Mouse (Mus musculus): Measurements from ENCODE around the gene Rtn4rl2. TPM values are rescaled to one million over a fixed set of nuclear protein-coding genes. Genes with fewer than 3 reads are reported as not detected.

The Rtn4rl2 gene
- polyA plus RNA-seq, 1 experiment: 1.7 TPM

DNA sequence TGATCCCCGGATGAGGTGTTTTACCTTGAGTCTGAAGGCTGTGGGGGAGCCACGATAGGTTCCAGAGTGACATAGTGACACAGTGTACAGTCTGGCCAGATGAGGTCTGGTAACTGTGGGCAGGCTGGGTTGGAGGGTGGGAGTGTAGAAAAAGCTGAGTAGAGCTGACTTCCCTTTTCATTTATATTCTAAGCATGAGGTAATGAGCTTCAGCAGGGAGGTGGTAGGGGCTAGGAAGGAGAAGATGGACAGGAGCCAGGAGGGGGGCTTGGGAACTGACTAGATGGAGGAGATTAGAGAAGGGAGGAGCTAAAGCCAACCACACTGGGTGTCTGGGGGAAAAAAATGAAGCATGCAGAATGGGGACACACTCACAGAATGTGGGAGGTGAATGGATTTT is 17.5 kb downstream of the Rtn4rl2 start:
- TF ChIP-seq POLR2A (IDR thresholded peaks at IDR 0.05; ENCODE audit: borderline replicate concordance, insufficient read depth, low read length): no peak
- no peak for TF ChIP-seq CTCF (IDR thresholded peaks at IDR 0.05; ENCODE audit: borderline replicate concordance, insufficient read depth, low read depth, low read length)
- H3K4me1 ChIP-seq (ENCODE audit: control insufficient read depth, insufficient read depth, low read length): no peaks in the 10 kb centered on the region
- H3K27me3 ChIP-seq (ENCODE audit: control insufficient read depth, insufficient read depth, low read length): peaks cover 1% of the 10 kb centered on the region; the same call in 1 of the 2 replicates
- no peak overlapping the region for H3K27ac ChIP-seq (ENCODE audit: insufficient read depth, low read length)
- WGBS: 69% methylated on average over 2 of the region's 2 CpGs
- DNase-seq: no peak
- H3K4me3 ChIP-seq (replicated peaks; ENCODE audit: insufficient read depth, low read depth, low read length): no peak overlapping the region

DNA sequence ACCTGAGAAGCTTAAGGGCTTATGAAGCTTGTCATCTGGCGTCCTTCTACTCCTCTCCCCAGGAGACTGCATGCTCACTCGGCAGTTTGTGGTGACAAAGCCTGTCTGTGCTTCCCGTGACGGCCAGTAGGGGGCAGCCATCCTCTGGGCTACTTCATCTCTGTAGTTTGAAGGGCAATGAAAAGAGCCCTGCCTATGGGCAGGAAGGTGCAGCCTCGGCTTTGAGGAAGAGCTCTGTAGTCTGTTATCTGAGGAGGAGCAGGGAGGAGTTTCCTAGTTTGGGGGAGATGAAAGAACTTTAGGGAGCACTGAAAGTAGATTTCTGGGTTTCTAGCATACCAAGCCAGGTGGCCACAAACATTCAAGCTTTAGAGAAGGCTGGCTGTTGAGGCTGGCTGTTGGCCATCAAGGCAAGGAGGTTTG is 18.0 kb downstream of the Rtn4rl2 start:
- DNase-seq: no peak
- TF ChIP-seq CTCF (IDR thresholded peaks at IDR 0.05; ENCODE audit: borderline replicate concordance, insufficient read depth, low read depth, low read length) (peak; percentile 38; the same call in 1 of the 2 replicates), POLR2A (IDR thresholded peaks at IDR 0.05; ENCODE audit: borderline replicate concordance, insufficient read depth, low read length) (no peak)
- Histone ChIP-seq H3K27ac (ENCODE audit: insufficient read depth, low read length) (no peak overlapping the region), H3K4me3 (replicated peaks; ENCODE audit: insufficient read depth, low read depth, low read length) (no peak overlapping the region), H3K4me1 (ENCODE audit: control insufficient read depth, insufficient read depth, low read length) (no peaks in the 10 kb centered on the region), H3K27me3 (ENCODE audit: control insufficient read depth, insufficient read depth, low read length) (peaks cover 1% of the 10 kb centered on the region; the same call in 1 of the 2 replicates)
- 6% methylated on average over 5 of the region's 5 CpGs for WGBS

DNA sequence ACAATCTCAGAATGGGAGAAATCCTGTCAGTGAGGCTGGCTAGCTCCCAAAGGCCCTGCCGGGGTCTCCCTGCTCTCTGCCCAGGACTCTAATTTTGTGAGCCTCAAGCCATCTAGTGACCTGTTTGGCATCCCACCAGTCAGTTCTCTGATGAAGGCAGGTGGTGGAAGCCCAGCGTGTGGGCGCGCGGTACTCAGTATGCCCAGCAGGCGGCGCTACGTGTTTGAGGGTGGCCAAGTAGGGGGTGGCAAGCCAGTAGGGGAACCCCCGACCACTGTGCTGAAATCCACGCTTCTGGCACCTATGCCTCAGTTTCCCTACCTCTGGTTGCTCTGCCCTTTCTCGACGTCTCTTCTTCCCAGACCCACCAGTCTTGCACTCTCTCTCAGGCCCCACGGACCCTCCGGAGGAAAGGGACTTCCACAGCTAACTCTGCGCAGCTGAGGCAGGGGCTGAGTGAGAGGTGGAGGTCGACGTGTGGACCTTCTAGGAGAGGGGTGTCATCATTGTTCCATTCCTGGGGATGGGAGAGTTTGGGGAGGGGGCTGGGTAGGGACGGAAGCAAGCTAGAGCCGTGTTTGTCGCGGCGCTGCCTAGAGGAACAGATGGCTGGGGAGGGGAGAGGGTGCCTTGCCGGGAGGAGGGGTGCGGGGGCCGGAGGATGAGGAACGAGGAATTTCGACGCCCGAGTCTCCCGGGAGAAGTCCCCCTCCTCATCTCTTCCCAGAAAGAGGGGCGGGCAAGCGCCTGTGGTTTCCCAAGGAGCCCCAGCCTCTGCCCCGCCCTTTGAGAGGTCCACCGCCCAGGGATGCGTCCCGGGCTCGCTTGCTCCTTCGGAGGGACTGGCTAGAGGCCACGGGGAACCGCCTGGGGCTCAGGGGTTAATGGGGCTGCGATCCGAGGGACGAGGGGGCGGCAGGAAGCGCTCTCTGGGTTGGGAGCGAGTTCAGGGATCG is 20.6 kb downstream of the Rtn4rl2 start:
- peak in 1 of 2 experiments; percentile 32 for DNase-seq

DNA sequence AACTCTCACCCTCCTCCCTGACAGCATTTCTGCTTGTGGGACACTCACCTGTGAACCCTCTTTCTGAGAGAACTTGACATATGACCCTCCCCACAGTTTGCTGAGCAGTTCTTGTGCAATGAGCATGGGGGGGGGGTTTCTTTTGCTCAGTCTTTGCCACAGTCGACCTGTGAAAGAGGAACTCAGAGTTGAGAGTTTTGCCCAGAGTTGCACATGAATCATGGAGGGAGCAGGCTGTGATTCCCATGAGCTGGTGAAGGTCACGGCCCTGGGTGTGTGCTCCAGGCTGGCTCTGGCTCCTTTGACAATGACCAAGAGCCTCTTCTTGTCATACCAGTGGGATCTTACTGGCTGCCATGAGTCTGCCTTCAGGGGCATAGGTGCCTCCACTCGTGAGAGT is 24.3 kb downstream of the Rtn4rl2 start:
- Histone ChIP-seq H3K4me3 (replicated peaks; ENCODE audit: insufficient read depth, low read depth, low read length) (no peak overlapping the region), H3K4me1 (ENCODE audit: control insufficient read depth, insufficient read depth, low read length) (no peaks in the 10 kb centered on the region), H3K27me3 (ENCODE audit: control insufficient read depth, insufficient read depth, low read length) (peaks cover 1% of the 10 kb centered on the region; the same call in 1 of the 2 replicates), H3K27ac (ENCODE audit: insufficient read depth, low read length) (no peak overlapping the region)
- WGBS: 83% methylated on average over 3 of the region's 3 CpGs
- no peak for TF ChIP-seq CTCF (IDR thresholded peaks at IDR 0.05; ENCODE audit: borderline replicate concordance, insufficient read depth, low read depth, low read length)
- no peak for TF ChIP-seq POLR2A (IDR thresholded peaks at IDR 0.05; ENCODE audit: borderline replicate concordance, insufficient read depth, low read length)
- no peak for DNase-seq

More for the DNA sequence above, 20.6 kb downstream of the Rtn4rl2 start:
- Histone ChIP-seq H3K27me3 (ENCODE audit: control insufficient read depth, insufficient read depth, low read length) (peaks cover 1% of the 10 kb centered on the region; the same call in 1 of the 2 replicates), H3K4me3 (replicated peaks; ENCODE audit: insufficient read depth, low read depth, low read length) (no peak overlapping the region), H3K27ac (ENCODE audit: insufficient read depth, low read length) (no peak overlapping the region), H3K4me1 (ENCODE audit: control insufficient read depth, insufficient read depth, low read length) (no peaks in the 10 kb centered on the region)
- no peak for TF ChIP-seq POLR2A (IDR thresholded peaks at IDR 0.05; ENCODE audit: borderline replicate concordance, insufficient read depth, low read length)
- TF ChIP-seq CTCF (IDR thresholded peaks at IDR 0.05; ENCODE audit: borderline replicate concordance, insufficient read depth, low read depth, low read length): peak; percentile 33; the same call in 1 of the 2 replicates
- under 1% methylated on average over 45 of the region's 47 CpGs for WGBS

DNA sequence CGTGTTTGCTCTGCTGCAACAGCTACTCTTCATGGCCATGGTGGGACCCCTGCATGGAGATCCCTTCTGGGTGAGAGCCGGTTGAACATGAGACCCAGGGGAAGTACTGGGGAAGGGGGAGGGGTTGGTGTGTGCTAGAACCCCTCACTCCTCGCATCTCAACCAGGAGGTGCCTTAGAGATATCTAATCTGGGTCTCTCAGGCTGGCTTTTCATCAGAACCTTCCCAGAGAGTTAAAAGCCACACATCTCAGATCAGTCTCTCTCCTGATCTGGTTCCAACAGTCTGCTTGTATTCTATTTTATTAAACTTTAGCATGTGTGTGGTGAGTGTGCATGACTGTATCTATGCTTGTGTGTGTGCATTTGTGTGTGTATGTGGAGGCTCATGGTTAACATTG is 25.1 kb downstream of the Rtn4rl2 start:
- TF ChIP-seq POLR2A (IDR thresholded peaks at IDR 0.05; ENCODE audit: borderline replicate concordance, insufficient read depth, low read length): no peak
- no peak for TF ChIP-seq CTCF (IDR thresholded peaks at IDR 0.05; ENCODE audit: borderline replicate concordance, insufficient read depth, low read depth, low read length)
- H3K27ac ChIP-seq (ENCODE audit: insufficient read depth, low read length): no peak overlapping the region
- no peaks in the 10 kb centered on the region for H3K4me1 ChIP-seq (ENCODE audit: control insufficient read depth, insufficient read depth, low read length)
- peaks cover 1% of the 10 kb centered on the region; the same call in 1 of the 2 replicates for H3K27me3 ChIP-seq (ENCODE audit: control insufficient read depth, insufficient read depth, low read length)
- H3K4me3 ChIP-seq (replicated peaks; ENCODE audit: insufficient read depth, low read depth, low read length): no peak overlapping the region
- no peak for DNase-seq
- WGBS: 86% methylated on average over 3 of the region's 3 CpGs

DNA sequence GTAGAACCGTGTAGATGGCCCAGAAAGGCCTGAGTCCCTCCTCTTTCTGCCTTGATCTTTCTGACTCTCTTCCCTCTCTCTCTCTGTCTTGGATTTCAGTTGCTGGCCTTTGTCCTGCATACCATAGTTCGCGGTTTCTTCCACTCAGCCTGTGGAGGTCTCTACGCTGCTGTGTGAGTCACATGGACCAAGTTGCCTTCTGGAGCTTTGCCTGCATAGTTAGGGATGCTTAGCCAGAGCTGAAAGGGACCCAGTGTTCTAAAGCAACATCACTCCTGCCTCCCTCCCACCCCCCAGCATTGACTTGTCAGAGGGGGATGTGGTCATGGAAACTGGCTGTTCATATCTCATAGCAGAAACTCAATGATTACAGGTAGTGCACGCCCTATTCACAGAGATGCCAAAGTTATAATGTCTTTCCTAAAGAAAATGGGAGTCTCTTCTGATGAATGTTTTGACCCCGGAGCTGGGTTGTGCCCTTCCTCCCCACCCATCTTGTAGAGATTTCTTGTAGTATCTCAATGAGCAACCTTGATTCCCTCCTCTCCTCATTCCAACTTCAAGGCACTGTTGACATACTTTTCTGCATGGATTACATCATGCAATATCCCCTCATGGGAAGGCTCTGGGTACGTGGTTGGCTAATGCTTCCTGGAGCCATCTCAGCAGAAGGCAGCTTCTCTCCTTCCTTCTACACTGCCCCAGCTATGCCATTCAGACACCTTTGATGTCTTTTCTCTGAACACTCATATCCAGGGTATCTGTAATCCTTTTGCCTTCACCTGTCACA is 26.3 kb downstream of the Rtn4rl2 start:
- TF ChIP-seq POLR2A (IDR thresholded peaks at IDR 0.05; ENCODE audit: borderline replicate concordance, insufficient read depth, low read length) (no peak), CTCF (IDR thresholded peaks at IDR 0.05; ENCODE audit: borderline replicate concordance, insufficient read depth, low read depth, low read length) (no peak)
- Histone ChIP-seq H3K27me3 (ENCODE audit: control insufficient read depth, insufficient read depth, low read length) (no peaks in the 10 kb centered on the region), H3K4me3 (replicated peaks; ENCODE audit: insufficient read depth, low read depth, low read length) (no peak overlapping the region), H3K27ac (ENCODE audit: insufficient read depth, low read length) (no peak overlapping the region), H3K4me1 (ENCODE audit: control insufficient read depth, insufficient read depth, low read length) (no peaks in the 10 kb centered on the region)
- WGBS: 71% methylated on average over 7 of the region's 7 CpGs
- DNase-seq: no peak

DNA sequence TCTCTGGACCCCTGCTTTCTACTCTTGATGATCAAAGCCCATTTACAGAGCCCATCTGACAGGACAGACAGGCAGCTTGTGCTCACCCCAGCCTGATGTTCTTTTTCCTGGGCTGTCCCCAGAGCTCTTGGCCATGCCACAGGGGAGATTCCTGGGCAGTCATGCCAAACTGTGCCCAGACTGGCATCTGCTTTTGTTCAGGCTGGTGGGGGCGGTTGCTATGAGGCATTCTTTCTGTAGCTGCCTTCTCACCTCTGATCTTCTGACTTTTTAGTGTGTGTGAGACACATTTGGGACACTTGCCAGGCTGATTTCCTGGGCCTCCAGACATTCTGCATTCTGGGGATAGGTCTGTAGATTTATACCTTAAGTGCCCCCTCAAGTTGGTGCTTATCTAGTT is 28.0 kb downstream of the Rtn4rl2 start:
- Histone ChIP-seq H3K4me1 (ENCODE audit: control insufficient read depth, insufficient read depth, low read length) (no peaks in the 10 kb centered on the region), H3K4me3 (replicated peaks; ENCODE audit: insufficient read depth, low read depth, low read length) (no peak overlapping the region), H3K27ac (ENCODE audit: insufficient read depth, low read length) (no peak overlapping the region), H3K27me3 (ENCODE audit: control insufficient read depth, insufficient read depth, low read length) (no peaks in the 10 kb centered on the region)
- no peak for DNase-seq
- WGBS: 64% methylated on average over 1 of the region's 1 CpGs
- TF ChIP-seq POLR2A (IDR thresholded peaks at IDR 0.05; ENCODE audit: borderline replicate concordance, insufficient read depth, low read length) (no peak), CTCF (IDR thresholded peaks at IDR 0.05; ENCODE audit: borderline replicate concordance, insufficient read depth, low read depth, low read length) (no peak)

Data from cerebellum, adult 2 months (tissue).